Comparison of ENCODE assay signal across 23 mouse cellular contexts in genomic region chr7:128403128-128403527, GRCm38 (mm10). TPM values are rescaled to one million over a fixed set of nuclear protein-coding genes. Genes with fewer than 3 reads are reported as not detected.
A peak's percentile ranks its signal among the peaks of the same experiment; 100 is the strongest.
DNase-seq lines count a peak whose midpoint lies in the region; ATAC-seq lines count a peak whose summit lies in the region.
"Had no signal": no experiment of that assay in that cellular context is flagged by ENCODE, and none has a peak within 500 bp of the region (broad histone marks: within the 10 kb centered on the region; RNA-seq: fewer than 3 reads in every experiment).

No protein-coding gene starts in this region.

- H3K9ac ChIP-seq in liver, embryonic 15.5 days = no peak overlapping the region
- H3K9ac ChIP-seq in forebrain, embryonic 15.5 days (replicated peaks) = no peak overlapping the region
- H3K9ac ChIP-seq: hindbrain, embryonic 13.5 days; kidney, embryonic 15.5 days; neural tube, embryonic 15.5 days had no signal

- DNase-seq in adrenal gland, adult 2 months = no peak
- DNase-seq: cerebellum, adult 18-20 months; cerebellum, postnatal 10 days; gastrocnemius, postnatal 25 days; heart, adult 18-20 months; heart, postnatal 4 days; kidney, adult 11 months; lung, postnatal 4 days; midbrain, embryonic 14.5 days; retina, postnatal 1 day; right cerebral cortex, postnatal 14 days had no signal

- no peaks in the 10 kb centered on the region for H3K27me3 ChIP-seq in megakaryocyte, embryonic 14.5 days (replicated peaks)
- no peaks in the 10 kb centered on the region for H3K27me3 ChIP-seq in liver, embryonic 15.5 days
- H3K27me3 ChIP-seq in forebrain, embryonic 15.5 days = no peaks in the 10 kb centered on the region
- H3K27me3 ChIP-seq: CH12.LX; hindbrain, embryonic 13.5 days; kidney, embryonic 15.5 days; neural tube, embryonic 15.5 days; Patski had no signal

- peak overlapping the region; percentile 60; the same call in 1 of the 2 replicates for H3K27ac ChIP-seq in liver, embryonic 15.5 days (replicated peaks)
- no peak overlapping the region for H3K27ac ChIP-seq in forebrain, embryonic 15.5 days (replicated peaks)
- H3K27ac ChIP-seq: hindbrain, embryonic 13.5 days; kidney, embryonic 15.5 days; neural tube, embryonic 15.5 days had no signal

- H3K4me3 ChIP-seq in megakaryocyte, embryonic 14.5 days (replicated peaks) = peak overlapping the region; percentile 80
- no peak overlapping the region for H3K4me3 ChIP-seq in liver, embryonic 15.5 days (replicated peaks)
- H3K4me3 ChIP-seq in forebrain, embryonic 15.5 days = no peak overlapping the region
- H3K4me3 ChIP-seq: hindbrain, embryonic 13.5 days; kidney, embryonic 15.5 days; neural tube, embryonic 15.5 days had no signal

- peak overlapping the region; percentile 30 for H3K4me2 ChIP-seq in liver, embryonic 15.5 days
- H3K4me2 ChIP-seq in forebrain, embryonic 15.5 days (replicated peaks) = no peak overlapping the region
- H3K4me2 ChIP-seq: heart, embryonic 11.5 days; hindbrain, embryonic 13.5 days; kidney, embryonic 15.5 days; neural tube, embryonic 15.5 days had no signal

- peaks cover 97% of the 10 kb centered on the region for H3K4me1 ChIP-seq in megakaryocyte, embryonic 14.5 days
- peaks cover 64% of the 10 kb centered on the region for H3K4me1 ChIP-seq in liver, embryonic 15.5 days (replicated peaks)
- no peaks in the 10 kb centered on the region for H3K4me1 ChIP-seq in forebrain, embryonic 15.5 days
- H3K4me1 ChIP-seq: hindbrain, embryonic 13.5 days; kidney, embryonic 15.5 days; neural tube, embryonic 15.5 days had no signal

- peaks cover 94% of the 10 kb centered on the region for H3K36me3 ChIP-seq in megakaryocyte, embryonic 14.5 days (replicated peaks; ENCODE audit: low read length)
- peaks cover 20% of the 10 kb centered on the region for H3K36me3 ChIP-seq in liver, embryonic 15.5 days (replicated peaks)
- H3K36me3 ChIP-seq in forebrain, embryonic 15.5 days = no peaks in the 10 kb centered on the region

- ATAC-seq in megakaryocyte, adult 5-6 weeks (ENCODE audit: poor library complexity, severe bottlenecking) = no peak
- ATAC-seq in erythroblast, adult 5-6 weeks (replicated peaks; ENCODE audit: low FRiP score, poor library complexity, severe bottlenecking) = peak; percentile 43; the same call in 1 of the 2 replicates
- no peak for ATAC-seq in liver, embryonic 15.5 days (ENCODE audit: insufficient read depth)
- no peak for ATAC-seq in forebrain, embryonic 15.5 days (replicated peaks)
- ATAC-seq: forebrain, embryonic 14.5 days; Patski had no signal

- peaks cover 5% of the 10 kb centered on the region; the same call in 1 of the 2 replicates for H3K9me3 ChIP-seq in megakaryocyte, embryonic 14.5 days
- no peaks in the 10 kb centered on the region for H3K9me3 ChIP-seq in liver, embryonic 15.5 days (replicated peaks)
- H3K9me3 ChIP-seq in forebrain, embryonic 15.5 days = no peaks in the 10 kb centered on the region
- H3K9me3 ChIP-seq: hindbrain, embryonic 13.5 days; kidney, embryonic 15.5 days; neural tube, embryonic 15.5 days had no signal

- 30% methylated on average over 10 of the region's 10 CpGs for WGBS in liver, embryonic 15.5 days (ENCODE audit: insufficient replicate concordance)
- 88% methylated on average over 10 of the region's 10 CpGs for WGBS in forebrain, embryonic 15.5 days

RNA-seq across cellular contexts. Expression of gene Rgs10, which starts 15.4 kb away (rescaled TPM):
- 650 and 1,157 TPM in 2 replicates for polyA plus RNA-seq in megakaryocyte, embryonic 14.5 days (2012; ENCODE audit: insufficient read depth, low replicate concordance)
- 155 and 159 TPM in 2 replicates for total RNA-seq in megakaryocyte, adult 5-6 weeks (2015)
- 158 and 165 TPM in 2 replicates for total RNA-seq in megakaryocyte, adult 5-6 weeks (2017)
- 21.9 and 24.5 TPM in 2 replicates for total RNA-seq in erythroblast, adult 5-6 weeks (2015; ENCODE audit: low replicate concordance)
- 22.7 and 44.9 TPM in 2 replicates for total RNA-seq in erythroblast, adult 5-6 weeks (2017; ENCODE audit: low replicate concordance)
- polyA plus RNA-seq in liver, embryonic 15.5 days (2015; fragmentation: Nextera tagmentation; extraction: Ambion mirVana) = 29.0 and 34.5 TPM in 2 replicates
- 10 to 100 TPM; 10.5 to 23.8 TPM for total RNA-seq in adrenal gland, adult 2 months (2021)
- 9.1 and 11.9 TPM in 2 replicates for polyA plus RNA-seq in adrenal gland, adult 2 months (2012; rRNA removed)
- polyA plus RNA-seq in forebrain, embryonic 15.5 days (2015; fragmentation: Nextera tagmentation; extraction: Ambion mirVana) = 21.9 and 22.2 TPM in 2 replicates

RNA-seq across cellular contexts. Expression of gene Tial1, which starts 58.4 kb away (rescaled TPM):
- polyA plus RNA-seq in megakaryocyte, embryonic 14.5 days (2012; ENCODE audit: insufficient read depth, low replicate concordance) = 63.5 and 82.1 TPM in 2 replicates
- total RNA-seq in megakaryocyte, adult 5-6 weeks (2015) = 166 and 174 TPM in 2 replicates
- 48.4 and 59.1 TPM in 2 replicates for total RNA-seq in megakaryocyte, adult 5-6 weeks (2017)
- total RNA-seq in erythroblast, adult 5-6 weeks (2015; ENCODE audit: low replicate concordance) = 65.6 and 74.4 TPM in 2 replicates
- total RNA-seq in erythroblast, adult 5-6 weeks (2017; ENCODE audit: low replicate concordance) = 52.6 and 91.2 TPM in 2 replicates
- 9.3 and 10.2 TPM in 2 replicates for polyA plus RNA-seq in liver, embryonic 15.5 days (2015; fragmentation: Nextera tagmentation; extraction: Ambion mirVana)
- total RNA-seq in adrenal gland, adult 2 months (2021) = 10 to 100 TPM; 73.1 to 96.3 TPM
- 26.4 and 33.0 TPM in 2 replicates for polyA plus RNA-seq in adrenal gland, adult 2 months (2012; rRNA removed)
- 31.6 and 35.0 TPM in 2 replicates for polyA plus RNA-seq in forebrain, embryonic 15.5 days (2015; fragmentation: Nextera tagmentation; extraction: Ambion mirVana)

Comparison
In these comparisons a context has a peak if more than half of its experiments do, and no peak if none do; other contexts are left out.
1. RNA of gene Rgs10, which starts 15.4 kb away (polyA plus RNA-seq): 650 to 1,157 TPM in megakaryocyte, embryonic 14.5 days; 29.0 to 34.5 TPM in liver, embryonic 15.5 days, 21.9 to 22.2 TPM in forebrain, embryonic 15.5 days and 9.1 to 11.9 TPM in adrenal gland, adult 2 months; every median in the first group is over 10 times any median in the second.